Mouse (Mus musculus) small intestine, adult 2 months (tissue): ENCODE data around the gene Gm13275. TPM values are rescaled to one million over a fixed set of nuclear protein-coding genes. Genes with fewer than 3 reads are reported as not detected.
"Not testable (repeated sequence)": the region's sequence is repeated elsewhere in the genome, so short reads cannot be mapped to it uniquely, and the experiment has no call there.

ENCODE experiments used
- H3K27ac ChIP-seq: fragments of 200-500 bp; 2 replicates; pipeline ENCODE4 v1.5.1; 2012; ENCODE audit warnings: low read depth, low read length, control low read depth, inconsistent platforms; ENCODE audit not compliant: insufficient read depth
- H3K27me3 ChIP-seq: fragments of 200-500 bp; 2 replicates; pipeline ENCODE4 v1.6.1; 2012; ENCODE audit warnings: mild to moderate bottlenecking, moderate library complexity, low read length, inconsistent platforms; ENCODE audit not compliant: control insufficient read depth, insufficient read depth
- H3K36me3 ChIP-seq: fragments of 200-500 bp; 2 replicates; pipeline ENCODE4 v1.6.1; 2012; ENCODE audit warnings: mild to moderate bottlenecking, low read length, control low read depth, inconsistent platforms; ENCODE audit not compliant: control insufficient read depth, insufficient read depth
- H3K4me1 ChIP-seq: fragments of 200-500 bp; 2 replicates; pipeline ENCODE4 v1.6.1; 2012; ENCODE audit warnings: low read length, inconsistent platforms, mixed read lengths; ENCODE audit not compliant: control insufficient read depth, insufficient read depth, insufficient read length
- H3K4me3 ChIP-seq: fragments of 200-500 bp; 2 replicates; pipeline ENCODE4 v1.5.1; 2012; ENCODE audit warnings: low read depth, mild to moderate bottlenecking, control low read depth, inconsistent platforms, low read length, moderate library complexity
- CTCF ChIP-seq: fragments of 200-500 bp; IDR thresholded peaks from 2 replicates; pipeline ENCODE4 v1.5.1; 2012; ENCODE audit warnings: low read depth, mild to moderate bottlenecking, control low read depth, inconsistent platforms, low read length, moderate library complexity, mixed read lengths; ENCODE audit not compliant: insufficient replicate concordance, insufficient read length; ENCODE audit errors: extremely low read depth
- WGBS: fragments of 180-500 bp; shearing (Covaris S2); methylation state at CpG from one replicate; pipeline ENCODE4 v1.1.7; 2018; 5-methylcytosine and 5-hydroxymethylcytosine counted together
- polyA plus RNA-seq: library from polyadenylated mRNA; depleted of rRNA; stranded (reverse); fragments of >200 nt; gene quantifications from 2 replicates; pipeline ENCODE4 v1.2.3, GENCODE M21; 2012

Gene Gm13275
- polyA plus RNA-seq, 1 experiment = not detected

GRCm38 (mm10) chr4:88760431-88760830 lies 33.9 kb upstream of the Gm13275 start:
- not testable (repeated sequence) for H3K27ac ChIP-seq, H3K4me1 ChIP-seq, H3K27me3 ChIP-seq, H3K36me3 ChIP-seq
- WGBS = 0% methylated on average over 23 of the region's 28 CpGs
- TF ChIP-seq CTCF = 0 out of 2 replicates have a peak, but pooled peaks have one; percentile 17
- peak overlapping the region; percentile 55 for H3K4me3 ChIP-seq

- H3K27ac ChIP-seq, H3K4me1 ChIP-seq, H3K27me3 ChIP-seq, H3K36me3 ChIP-seq, H3K4me3 ChIP-seq: not testable (repeated sequence)
- 70% methylated on average over 6 of the region's 8 CpGs for WGBS
Measured at GRCm38 (mm10) chr4:88761776-88762175, 32.5 kb upstream of the Gm13275 start.

GRCm38 (mm10) chr4:88762341-88762740 lies 31.9 kb upstream of the Gm13275 start:
- not testable (repeated sequence) for H3K36me3 ChIP-seq, H3K27me3 ChIP-seq, H3K4me1 ChIP-seq, H3K4me3 ChIP-seq, H3K27ac ChIP-seq
- 56% methylated on average over 9 of the region's 9 CpGs for WGBS

- TF ChIP-seq CTCF = peak; percentile 34; the same call in 1 of the 2 replicates
- not testable (repeated sequence) for H3K36me3 ChIP-seq, H3K4me1 ChIP-seq, H3K27me3 ChIP-seq, H3K27ac ChIP-seq
- WGBS = 4% methylated on average over 34 of the region's 42 CpGs
- peak overlapping the region; percentile 59 for H3K4me3 ChIP-seq
Measured at GRCm38 (mm10) chr4:88763384-88764018, 30.8 kb upstream of the Gm13275 start.

GRCm38 (mm10) chr4:88773534-88773933 lies 20.8 kb upstream of the Gm13275 start, which contains the start of gene Gm13290:
Gene Gm13290 (plus strand): TSS chr4:88773834.
- not testable (repeated sequence) for H3K27me3 ChIP-seq, H3K27ac ChIP-seq, H3K36me3 ChIP-seq, H3K4me3 ChIP-seq, H3K4me1 ChIP-seq
- no CpG with 5 or more reads among the region's 32 CpGs for WGBS

- not testable (repeated sequence) for H3K36me3 ChIP-seq, H3K4me3 ChIP-seq, H3K27ac ChIP-seq, H3K4me1 ChIP-seq, H3K27me3 ChIP-seq
- no CpG with 5 or more reads among the region's 29 CpGs for WGBS
Measured at GRCm38 (mm10) chr4:88776622-88777021, 17.7 kb upstream of the Gm13275 start, which contains the start of gene Gm13289. Gene Gm13289 (plus strand): TSS chr4:88776922.

- H3K36me3 ChIP-seq, H3K4me3 ChIP-seq, H3K27me3 ChIP-seq, H3K4me1 ChIP-seq, H3K27ac ChIP-seq: not testable (repeated sequence)
- no CpG with 5 or more reads among the region's 29 CpGs for WGBS
Measured at GRCm38 (mm10) chr4:88779550-88779949, 14.7 kb upstream of the Gm13275 start, which contains the start of gene Gm13272. Gene Gm13272 (plus strand): TSS chr4:88779850.

- not testable (repeated sequence) for H3K36me3 ChIP-seq, H3K4me1 ChIP-seq, H3K27ac ChIP-seq, H3K4me3 ChIP-seq, H3K27me3 ChIP-seq
- 51% methylated on average over 16 of the region's 18 CpGs for WGBS
Measured at GRCm38 (mm10) chr4:88780320-88780719, 14.0 kb upstream of the Gm13275 start.

- H3K4me3 ChIP-seq = peak within 1 kb of the TSS; percentile 45
- H3K27ac ChIP-seq, H3K36me3 ChIP-seq, H3K27me3 ChIP-seq, H3K4me1 ChIP-seq: not testable (repeated sequence)
- 16% methylated on average over 5 of the region's 7 CpGs for WGBS
Measured at GRCm38 (mm10) chr4:88781831-88782230, 12.5 kb upstream of the Gm13275 start, which contains the start of gene Ifnz. Gene Ifnz (plus strand): TSS chr4:88782131.

GRCm38 (mm10) chr4:88782335-88782734 lies 12.0 kb upstream of the Gm13275 start:
- H3K27me3 ChIP-seq, H3K27ac ChIP-seq, H3K36me3 ChIP-seq, H3K4me1 ChIP-seq: not testable (repeated sequence)
- WGBS = 2% methylated on average over 4 of the region's 31 CpGs
- H3K4me3 ChIP-seq = peak overlapping the region; percentile 45

- not testable (repeated sequence) for H3K27me3 ChIP-seq, H3K36me3 ChIP-seq, H3K4me3 ChIP-seq, H3K4me1 ChIP-seq, H3K27ac ChIP-seq
- WGBS = no CpG with 5 or more reads among the region's 27 CpGs
Measured at GRCm38 (mm10) chr4:88785409-88785808, 8.9 kb upstream of the Gm13275 start, which contains the start of gene Gm13276. Gene Gm13276 (plus strand): TSS chr4:88785709.

GRCm38 (mm10) chr4:88788402-88788801 lies 5.9 kb upstream of the Gm13275 start, which contains the start of gene Gm13277:
Gene Gm13277 (plus strand): TSS chr4:88788632.
- not testable (repeated sequence) for H3K36me3 ChIP-seq, H3K27me3 ChIP-seq, H3K4me1 ChIP-seq, H3K27ac ChIP-seq, H3K4me3 ChIP-seq
- 0% methylated on average over 6 of the region's 28 CpGs for WGBS
